Mouse (Mus musculus) midbrain, embryonic 11.5 days (tissue): ENCODE measurements at regions not wholly inside any gene's neighbourhood (a gene's known extent, or its start where the extent isn't known, plus 50 kb on each side); places are given as distances from the start of the nearest gene placed in this dataset.

Source experiments
- ATAC-seq: fragments of 200-750 bp; cut with Nextera tagmentation; 2 replicates; pipeline ENCODE4 v1.8.0; 2017; ENCODE audit warnings: moderate TSS enrichment, moderate library complexity; ENCODE audit not compliant: low FRiP score
- DNase-seq: peaks from one replicate; pipeline ENCODE4 v3.0.0; 2015; ENCODE audit warnings: low spot score; ENCODE audit errors: missing footprints
- H3K27ac ChIP-seq: fragments of 300-500 bp; sonication (generic); 2 replicates; pipeline ENCODE4 v1.5.1; 2014; ENCODE audit warnings: low read depth, low read length
- H3K27me3 ChIP-seq: fragments of 300-500 bp; sonication (generic); 2 replicates; pipeline ENCODE4 v1.6.1; 2014; ENCODE audit warnings: mild to moderate bottlenecking, low read length, moderate library complexity, mixed read lengths; ENCODE audit not compliant: control insufficient read depth, insufficient read depth
- H3K36me3 ChIP-seq: fragments of 300-500 bp; sonication (generic); 2 replicates; pipeline ENCODE4 v1.6.1; 2014; ENCODE audit warnings: mild to moderate bottlenecking, low read length, moderate library complexity, mixed read lengths; ENCODE audit not compliant: control insufficient read depth, insufficient read depth
- H3K4me1 ChIP-seq: fragments of 300-500 bp; sonication (generic); 2 replicates; pipeline ENCODE4 v1.6.1; 2014; ENCODE audit warnings: low read length; ENCODE audit not compliant: control insufficient read depth, insufficient read depth
- H3K4me2 ChIP-seq: fragments of 300-500 bp; sonication (generic); 2 replicates; pipeline ENCODE4 v1.6.1; 2014; ENCODE audit warnings: mild to moderate bottlenecking, moderate library complexity
- H3K4me3 ChIP-seq: fragments of 300-500 bp; sonication (generic); 2 replicates; pipeline ENCODE4 v1.5.1; 2014; ENCODE audit warnings: low read depth, low read length
- H3K9ac ChIP-seq: fragments of 300-500 bp; sonication (generic); 2 replicates; pipeline ENCODE4 v1.6.1; 2014; ENCODE audit warnings: low read length
- H3K9me3 ChIP-seq: fragments of 300-500 bp; sonication (generic); 2 replicates; pipeline ENCODE4 v1.6.1; 2016; ENCODE audit warnings: low read length; ENCODE audit not compliant: control insufficient read depth
- WGBS: fragments of 180-500 bp; shearing (Covaris S2); extraction: QIAGEN DNeasy Blood & Tissue Kit; methylation state at CpG from one replicate; pipeline ENCODE4 v1.1.7; 2014; 5-methylcytosine and 5-hydroxymethylcytosine counted together

GRCm38 (mm10) chr17:15311822-15312221 lies 64.8 kb downstream of the Dll1 start:
- no peaks in the 10 kb centered on the region for H3K27me3 ChIP-seq
- DNase-seq = no peak
- H3K4me1 ChIP-seq = peaks cover 13% of the 10 kb centered on the region
- H3K4me2 ChIP-seq = no peak overlapping the region
- no peaks in the 10 kb centered on the region for H3K9me3 ChIP-seq
- H3K27ac ChIP-seq = no peak overlapping the region
- H3K4me3 ChIP-seq = no peak overlapping the region
- H3K36me3 ChIP-seq = no peaks in the 10 kb centered on the region
- no peak for ATAC-seq
- WGBS = 81% methylated on average over 4 of the region's 4 CpGs
- H3K9ac ChIP-seq = no peak overlapping the region

GRCm38 (mm10) chr17:15310465-15310864 lies 66.2 kb downstream of the Dll1 start:
- no peaks in the 10 kb centered on the region for H3K27me3 ChIP-seq
- WGBS = 49% methylated on average over 2 of the region's 2 CpGs
- peak; percentile 88 for ATAC-seq

GRCm38 (mm10) chr17:15302110-15302509 lies 74.6 kb downstream of the Dll1 start:
- Histone ChIP-seq H3K27me3 (no peaks in the 10 kb centered on the region), H3K4me2 (no peak overlapping the region), H3K27ac (no peak overlapping the region), H3K9ac (no peak overlapping the region), H3K4me3 (no peak overlapping the region), H3K4me1 (no peaks in the 10 kb centered on the region), H3K36me3 (no peaks in the 10 kb centered on the region), H3K9me3 (no peaks in the 10 kb centered on the region)
- DNase-seq (no peak), ATAC-seq (no peak)
- 53% methylated on average over 1 of the region's 1 CpGs for WGBS

More at GRCm38 (mm10) chr17:15310465-15310864, 66.2 kb downstream of the Dll1 start:
- no peaks in the 10 kb centered on the region for H3K9me3 ChIP-seq
- H3K4me2 ChIP-seq = no peak overlapping the region
- H3K4me3 ChIP-seq = no peak overlapping the region
- H3K9ac ChIP-seq = no peak overlapping the region
- DNase-seq = peak; percentile 91
- H3K36me3 ChIP-seq = no peaks in the 10 kb centered on the region
- H3K4me1 ChIP-seq = peaks cover 13% of the 10 kb centered on the region
- H3K27ac ChIP-seq = no peak overlapping the region

GRCm38 (mm10) chr17:15299743-15300371 lies 76.8 kb downstream of the Dll1 start:
- 78% methylated on average over 13 of the region's 13 CpGs for WGBS

GRCm38 (mm10) chr17:15294165-15294585 lies 82.5 kb downstream of the Dll1 start:
- WGBS = 62% methylated on average over 5 of the region's 5 CpGs
- DNase-seq (no peak), ATAC-seq (peak; percentile 42)
- Histone ChIP-seq H3K36me3 (no peaks in the 10 kb centered on the region), H3K27me3 (no peaks in the 10 kb centered on the region), H3K9ac (no peak overlapping the region), H3K27ac (no peak overlapping the region), H3K4me2 (no peak overlapping the region), H3K9me3 (no peaks in the 10 kb centered on the region), H3K4me3 (no peak overlapping the region), H3K4me1 (no peaks in the 10 kb centered on the region)

More at GRCm38 (mm10) chr17:15299743-15300371, 76.8 kb downstream of the Dll1 start:
- no peak overlapping the region for H3K9ac ChIP-seq
- no peaks in the 10 kb centered on the region for H3K27me3 ChIP-seq
- ATAC-seq = no peak
- DNase-seq = no peak
- H3K4me3 ChIP-seq = no peak overlapping the region
- H3K9me3 ChIP-seq = no peaks in the 10 kb centered on the region
- H3K4me1 ChIP-seq = no peaks in the 10 kb centered on the region
- no peak overlapping the region for H3K4me2 ChIP-seq
- no peaks in the 10 kb centered on the region for H3K36me3 ChIP-seq
- no peak overlapping the region for H3K27ac ChIP-seq

- Histone ChIP-seq H3K36me3 (no peaks in the 10 kb centered on the region), H3K4me1 (no peaks in the 10 kb centered on the region), H3K9me3 (no peaks in the 10 kb centered on the region), H3K27ac (no peak overlapping the region), H3K9ac (no peak overlapping the region), H3K27me3 (no peaks in the 10 kb centered on the region), H3K4me3 (no peak overlapping the region), H3K4me2 (no peak overlapping the region)
- peak; percentile 67 for DNase-seq
- WGBS = 90% methylated on average over 11 of the region's 11 CpGs
- ATAC-seq = no peak
These were observed 84.1 kb downstream of the Dll1 start for GRCm38 (mm10) chr17:15292490-15293070.

GRCm38 (mm10) chr17:15291626-15292025 lies 85.0 kb downstream of the Dll1 start:
- ATAC-seq = no peak
- WGBS = 58% methylated on average over 4 of the region's 4 CpGs

GRCm38 (mm10) chr17:15290326-15290725 lies 86.3 kb downstream of the Dll1 start:
- Histone ChIP-seq H3K9me3 (no peaks in the 10 kb centered on the region), H3K4me2 (no peak overlapping the region), H3K27me3 (no peaks in the 10 kb centered on the region), H3K4me3 (no peak overlapping the region), H3K9ac (no peak overlapping the region), H3K4me1 (no peaks in the 10 kb centered on the region), H3K36me3 (no peaks in the 10 kb centered on the region), H3K27ac (no peak overlapping the region)
- no peak for DNase-seq
- ATAC-seq = no peak
- 92% methylated on average over 1 of the region's 1 CpGs for WGBS

More at GRCm38 (mm10) chr17:15291626-15292025, 85.0 kb downstream of the Dll1 start:
- H3K9me3 ChIP-seq = no peaks in the 10 kb centered on the region
- H3K9ac ChIP-seq = no peak overlapping the region
- no peaks in the 10 kb centered on the region for H3K27me3 ChIP-seq
- no peaks in the 10 kb centered on the region for H3K4me1 ChIP-seq
- DNase-seq = no peak
- H3K36me3 ChIP-seq = no peaks in the 10 kb centered on the region
- no peak overlapping the region for H3K4me2 ChIP-seq
- no peak overlapping the region for H3K27ac ChIP-seq
- no peak overlapping the region for H3K4me3 ChIP-seq

GRCm38 (mm10) chr17:15289062-15289461 lies 87.6 kb downstream of the Dll1 start:
- Histone ChIP-seq H3K9me3 (no peaks in the 10 kb centered on the region), H3K27me3 (no peaks in the 10 kb centered on the region), H3K4me2 (no peak overlapping the region), H3K9ac (no peak overlapping the region), H3K27ac (no peak overlapping the region), H3K4me1 (peaks cover 2% of the 10 kb centered on the region; the same call in 1 of the 2 replicates), H3K36me3 (no peaks in the 10 kb centered on the region), H3K4me3 (no peak overlapping the region)
- no peak for DNase-seq
- 91% methylated on average over 5 of the region's 5 CpGs for WGBS
- ATAC-seq = no peak
